Mouse (Mus musculus): ENCODE data around the gene Id3.

The Id3 gene

GRCm38 (mm10) chr4:136123792-136124161, 19.5 kb upstream of the Id3 start:
- in situ Hi-C loops (cut with MboI; ENCODE audit: low sequenced_read_pairs), result no loop called here

GRCm38 (mm10) chr4:136124581-136124980, 18.7 kb upstream of the Id3 start:
- in situ Hi-C loops (cut with MboI; ENCODE audit: low sequenced_read_pairs), result no loop called here

- in situ Hi-C loops (cut with MboI; ENCODE audit: low sequenced_read_pairs), result no loop called here
These were observed 17.8 kb upstream of the Id3 start for GRCm38 (mm10) chr4:136125458-136125857.

- in situ Hi-C loops (cut with MboI; ENCODE audit: low sequenced_read_pairs), result no loop called here
These were observed 17.3 kb upstream of the Id3 start for GRCm38 (mm10) chr4:136126019-136126418.

- in situ Hi-C loops (cut with MboI; ENCODE audit: low sequenced_read_pairs), result no loop called here
These were observed 15.6 kb upstream of the Id3 start for GRCm38 (mm10) chr4:136127670-136128069.

- in situ Hi-C loops (cut with MboI; ENCODE audit: low sequenced_read_pairs), result no loop called here
These were observed 13.5 kb upstream of the Id3 start for GRCm38 (mm10) chr4:136129842-136130241.

GRCm38 (mm10) chr4:136133801-136134200, 9.5 kb upstream of the Id3 start:
- in situ Hi-C loops (cut with MboI; ENCODE audit: low sequenced_read_pairs), result no loop called here

- in situ Hi-C loops (cut with MboI; ENCODE audit: low sequenced_read_pairs), result no loop called here
These were observed 8.8 kb upstream of the Id3 start for GRCm38 (mm10) chr4:136134418-136134977.

GRCm38 (mm10) chr4:136134978-136135873, 8.1 kb upstream of the Id3 start:
- in situ Hi-C loops (cut with MboI; ENCODE audit: low sequenced_read_pairs), result no loop called here

GRCm38 (mm10) chr4:136135874-136136728, 7.2 kb upstream of the Id3 start:
- in situ Hi-C loops (cut with MboI; ENCODE audit: low sequenced_read_pairs), result no loop called here

- in situ Hi-C loops (cut with MboI; ENCODE audit: low sequenced_read_pairs), result no loop called here
These were observed 3.8 kb upstream of the Id3 start for GRCm38 (mm10) chr4:136139326-136140110.

- in situ Hi-C loops (cut with MboI; ENCODE audit: low sequenced_read_pairs), result no loop called here
These were observed 2.7 kb upstream of the Id3 start for GRCm38 (mm10) chr4:136140327-136141250.

- in situ Hi-C loops (cut with MboI; ENCODE audit: low sequenced_read_pairs), result no loop called here
These were observed 767 bp upstream of the Id3 start for GRCm38 (mm10) chr4:136142267-136143192.

- in situ Hi-C loops (cut with MboI; ENCODE audit: low sequenced_read_pairs), result no loop called here
These were observed 1.0 kb downstream of the Id3 start for GRCm38 (mm10) chr4:136144126-136144926.

GRCm38 (mm10) chr4:136144927-136145292, 1.6 kb downstream of the Id3 start:
- in situ Hi-C loops (cut with MboI; ENCODE audit: low sequenced_read_pairs), result loop anchor here (5.0 kb wide), 1 partner anchor 68 kb away; no protein-coding TSS in a partner anchor

GRCm38 (mm10) chr4:136145362-136145885, 2.1 kb downstream of the Id3 start:
- in situ Hi-C loops (cut with MboI; ENCODE audit: low sequenced_read_pairs), result loop anchor here (5.0 kb wide), 1 partner anchor 68 kb away; no protein-coding TSS in a partner anchor

GRCm38 (mm10) chr4:136145991-136146711, 2.9 kb downstream of the Id3 start:
- in situ Hi-C loops (cut with MboI; ENCODE audit: low sequenced_read_pairs), result loop anchor here (5.0 kb wide), 1 partner anchor 69 kb away; no protein-coding TSS in a partner anchor
